Mouse (Mus musculus) stomach, embryonic 15.5 days (tissue): ENCODE results near the gene Smtnl1. TPM values are rescaled to one million over a fixed set of nuclear protein-coding genes. Genes with fewer than 3 reads are reported as not detected.
"Not testable (repeated sequence)": the region's sequence is repeated elsewhere in the genome, so short reads cannot be mapped to it uniquely, and the experiment has no call there.

Experiments
- ATAC-seq: fragments of 200-750 bp; cut with Nextera tagmentation; 2 replicates; pipeline ENCODE4 v1.8.0; 2017; ENCODE audit warnings: low read depth, moderate number of reproducible peaks, moderate TSS enrichment; ENCODE audit not compliant: insufficient read depth, low FRiP score
- H3K27ac ChIP-seq: fragments of 300-500 bp; sonication (generic); 2 replicates; pipeline ENCODE4 v1.5.1; 2015; ENCODE audit warnings: mild to moderate bottlenecking, inconsistent platforms
- H3K27me3 ChIP-seq: fragments of 300-500 bp; sonication (generic); replicated peaks from 2 replicates; pipeline ENCODE4 v1.6.1; 2015; ENCODE audit warnings: inconsistent platforms
- H3K36me3 ChIP-seq: fragments of 300-500 bp; sonication (generic); 2 replicates; pipeline ENCODE4 v1.6.1; 2015; ENCODE audit warnings: inconsistent platforms
- H3K4me1 ChIP-seq: fragments of 300-500 bp; sonication (generic); 2 replicates; pipeline ENCODE4 v1.6.1; 2015; ENCODE audit warnings: inconsistent platforms
- H3K4me2 ChIP-seq: fragments of 300-500 bp; sonication (generic); 2 replicates; pipeline ENCODE4 v1.6.1; 2015; ENCODE audit warnings: mild to moderate bottlenecking, inconsistent platforms
- H3K4me3 ChIP-seq: fragments of 300-500 bp; sonication (generic); replicated peaks from 2 replicates; pipeline ENCODE4 v1.5.1; 2015; ENCODE audit warnings: inconsistent platforms
- H3K9ac ChIP-seq: fragments of 300-500 bp; sonication (generic); 2 replicates; pipeline ENCODE4 v1.6.1; 2015; ENCODE audit warnings: inconsistent platforms
- H3K9me3 ChIP-seq: fragments of 300-500 bp; sonication (generic); 2 replicates; pipeline ENCODE4 v1.6.1; 2016; ENCODE audit warnings: inconsistent platforms
- WGBS: fragments of 180-500 bp; shearing (Covaris S2); methylation state at CpG from one replicate; pipeline ENCODE4 v1.1.7; 2015; 5-methylcytosine and 5-hydroxymethylcytosine counted together
- polyA plus RNA-seq: library from polyadenylated mRNA; unstranded; fragments of >200 nt; fragmentation: Nextera tagmentation; extraction: Ambion mirVana; gene quantifications from 2 replicates; pipeline ENCODE4 v1.2.1, GENCODE M21; 2015

The Smtnl1 gene
- polyA plus RNA-seq, 1 experiment from 2014 or later: 0.08 TPM

DNA sequence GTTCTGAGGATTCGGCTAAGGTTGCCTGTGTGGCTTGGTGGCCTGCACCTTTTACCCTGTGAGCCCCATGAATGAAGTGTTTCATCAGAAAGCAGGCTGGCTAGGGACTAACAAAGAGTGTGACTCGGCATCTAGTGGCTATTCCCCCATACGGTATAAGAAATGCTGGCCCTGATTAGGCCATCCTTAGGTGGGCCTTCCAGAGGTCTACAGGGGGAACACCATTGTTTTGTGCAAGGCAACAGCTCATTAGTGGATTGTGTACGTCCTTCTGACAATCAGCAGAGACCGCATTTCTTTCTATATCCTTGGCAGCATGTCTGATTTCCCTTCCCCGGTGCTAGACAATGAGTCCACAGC lies 11.9 kb downstream of the Smtnl1 start:
- Histone ChIP-seq H3K9ac (no peak overlapping the region), H3K4me3 (no peak overlapping the region), H3K27me3 (no peaks in the 10 kb centered on the region), H3K4me2 (0 out of 2 replicates have a peak overlapping the region, but pooled peaks have one; percentile 52), H3K36me3 (no peaks in the 10 kb centered on the region), H3K4me1 (peaks cover 8% of the 10 kb centered on the region), H3K9me3 (no peaks in the 10 kb centered on the region), H3K27ac (no peak overlapping the region)
- WGBS: 83% methylated on average over 6 of the region's 6 CpGs
- ATAC-seq: no peak

DNA sequence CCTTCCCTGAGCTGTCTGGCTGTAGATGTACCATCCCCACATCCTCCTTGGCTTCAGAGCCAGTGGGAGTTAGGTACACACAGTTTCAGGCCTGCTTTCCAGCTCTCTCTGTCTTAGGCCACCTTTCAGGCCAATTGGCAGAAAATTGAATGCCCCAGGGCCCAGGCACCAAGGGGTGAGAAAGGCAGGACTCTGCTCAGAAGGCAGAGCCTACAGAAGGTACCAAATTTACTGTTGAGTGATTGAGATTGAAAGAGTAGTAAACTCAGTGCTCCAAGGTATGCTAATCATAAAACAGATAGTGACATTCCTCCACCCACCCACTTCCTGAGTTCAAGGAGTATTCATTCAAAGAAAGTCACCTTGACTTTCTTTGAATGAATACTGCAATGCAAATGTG lies 13.1 kb downstream of the Smtnl1 start:
- no peak for ATAC-seq

DNA sequence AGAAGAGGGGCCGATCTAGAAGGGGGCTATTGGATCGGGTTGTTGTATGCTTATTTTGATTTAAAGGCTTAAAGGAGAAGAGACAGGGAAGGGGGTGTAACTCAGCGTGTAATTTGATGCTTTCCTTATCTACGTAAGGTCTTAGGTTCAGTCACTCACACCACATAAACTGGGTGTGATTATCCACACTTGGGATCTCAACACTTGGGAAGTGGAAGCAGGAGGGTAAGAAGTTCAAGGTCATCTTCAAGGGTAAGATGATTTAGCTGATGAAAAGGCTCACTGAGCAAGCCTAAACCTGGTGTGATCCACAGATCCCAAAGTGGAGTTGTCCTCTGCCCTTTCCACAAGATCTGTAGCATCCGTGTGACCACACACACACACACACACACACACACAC lies 15.9 kb downstream of the Smtnl1 start:
- Histone ChIP-seq H3K36me3 (no peaks in the 10 kb centered on the region), H3K9ac (no peak overlapping the region), H3K9me3 (no peaks in the 10 kb centered on the region), H3K27me3 (no peaks in the 10 kb centered on the region), H3K4me1 (peaks cover 6% of the 10 kb centered on the region), H3K4me3 (no peak overlapping the region), H3K4me2 (no peak overlapping the region), H3K27ac (no peak overlapping the region)
- 54% methylated on average over 5 of the region's 5 CpGs for WGBS
- ATAC-seq: no peak

More for the DNA sequence above, 13.1 kb downstream of the Smtnl1 start:
- H3K4me1 ChIP-seq: peaks cover 8% of the 10 kb centered on the region
- no peaks in the 10 kb centered on the region for H3K9me3 ChIP-seq
- H3K36me3 ChIP-seq: no peaks in the 10 kb centered on the region
- H3K4me3 ChIP-seq: no peak overlapping the region
- H3K27me3 ChIP-seq: no peaks in the 10 kb centered on the region
- no peak overlapping the region for H3K4me2 ChIP-seq
- H3K9ac ChIP-seq: no peak overlapping the region
- H3K27ac ChIP-seq: no peak overlapping the region

DNA sequence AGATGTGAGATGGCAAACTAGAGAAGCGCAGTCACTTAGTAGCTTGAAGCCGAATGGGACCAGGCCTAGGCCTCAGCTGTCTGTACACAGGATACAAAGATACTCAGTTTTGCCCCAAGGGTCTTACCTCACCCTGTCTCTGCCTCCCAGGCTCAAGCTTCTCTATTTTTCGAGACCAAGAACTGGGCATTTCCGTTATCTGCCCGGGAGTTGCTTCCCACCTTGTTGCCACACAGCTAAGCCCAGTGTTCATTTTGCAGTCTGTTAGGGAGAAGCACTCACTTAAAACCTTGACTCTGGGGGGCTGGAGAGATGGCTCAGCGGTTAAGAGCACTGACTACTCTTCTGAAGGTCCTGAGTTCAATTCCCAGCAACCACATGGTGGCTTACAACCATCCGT lies 18.5 kb downstream of the Smtnl1 start:
- Histone ChIP-seq H3K4me1 (no peaks in the 10 kb centered on the region), H3K27me3 (no peaks in the 10 kb centered on the region), H3K27ac (no peak overlapping the region), H3K9ac (no peak overlapping the region), H3K4me3 (no peak overlapping the region), H3K36me3 (no peaks in the 10 kb centered on the region), H3K4me2 (no peak overlapping the region), H3K9me3 (no peaks in the 10 kb centered on the region)
- 90% methylated on average over 7 of the region's 7 CpGs for WGBS
- no peak for ATAC-seq

DNA sequence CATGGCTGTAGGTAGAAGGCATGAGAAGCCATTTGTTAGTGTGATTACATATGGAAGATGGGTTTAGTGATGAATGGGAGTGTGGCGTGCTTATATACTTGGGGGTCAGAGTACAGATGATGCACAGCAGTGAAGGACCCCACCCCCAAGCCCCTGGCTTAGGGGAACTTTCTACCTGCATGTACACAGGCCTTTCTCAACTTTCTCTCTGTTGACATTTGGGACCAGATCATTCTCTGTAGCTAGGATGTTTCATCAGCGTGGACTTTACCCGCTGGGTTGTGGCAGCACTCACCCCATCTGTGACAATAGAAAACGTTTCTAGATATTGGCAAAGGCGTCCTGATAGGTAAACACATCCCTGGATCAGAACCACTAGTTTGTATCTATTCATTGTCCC lies 21.2 kb downstream of the Smtnl1 start:
- H3K4me3 ChIP-seq, H3K9ac ChIP-seq, H3K9me3 ChIP-seq, H3K27me3 ChIP-seq, ATAC-seq, H3K27ac ChIP-seq, H3K36me3 ChIP-seq, H3K4me2 ChIP-seq, H3K4me1 ChIP-seq: not testable (repeated sequence)
- WGBS: 77% methylated on average over 5 of the region's 5 CpGs

DNA sequence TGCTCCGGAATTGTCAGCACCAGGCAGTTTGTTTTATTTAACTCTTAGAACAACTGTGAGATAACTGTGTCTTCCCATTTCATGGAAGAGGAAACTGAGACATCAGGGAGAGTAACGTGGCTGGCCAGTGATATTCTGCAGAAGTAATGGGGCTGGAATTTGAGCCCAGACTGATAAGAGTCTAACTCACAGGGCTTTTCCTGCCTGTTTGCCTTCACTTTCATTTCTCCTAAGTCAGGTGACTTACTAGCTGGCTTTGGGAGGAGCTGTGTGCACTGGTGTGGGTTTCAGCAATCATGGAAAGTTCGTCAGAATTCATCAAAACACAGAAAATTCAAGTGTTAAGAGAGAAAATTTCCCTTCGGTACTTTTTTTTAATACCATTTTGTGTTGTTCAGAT lies 22.1 kb downstream of the Smtnl1 start:
- Histone ChIP-seq H3K27ac (no peak overlapping the region), H3K4me3 (no peak overlapping the region), H3K4me2 (no peak overlapping the region), H3K36me3 (no peaks in the 10 kb centered on the region), H3K4me1 (no peaks in the 10 kb centered on the region), H3K9me3 (no peaks in the 10 kb centered on the region), H3K9ac (no peak overlapping the region), H3K27me3 (no peaks in the 10 kb centered on the region)
- 62% methylated on average over 4 of the region's 4 CpGs for WGBS
- no peak for ATAC-seq

DNA sequence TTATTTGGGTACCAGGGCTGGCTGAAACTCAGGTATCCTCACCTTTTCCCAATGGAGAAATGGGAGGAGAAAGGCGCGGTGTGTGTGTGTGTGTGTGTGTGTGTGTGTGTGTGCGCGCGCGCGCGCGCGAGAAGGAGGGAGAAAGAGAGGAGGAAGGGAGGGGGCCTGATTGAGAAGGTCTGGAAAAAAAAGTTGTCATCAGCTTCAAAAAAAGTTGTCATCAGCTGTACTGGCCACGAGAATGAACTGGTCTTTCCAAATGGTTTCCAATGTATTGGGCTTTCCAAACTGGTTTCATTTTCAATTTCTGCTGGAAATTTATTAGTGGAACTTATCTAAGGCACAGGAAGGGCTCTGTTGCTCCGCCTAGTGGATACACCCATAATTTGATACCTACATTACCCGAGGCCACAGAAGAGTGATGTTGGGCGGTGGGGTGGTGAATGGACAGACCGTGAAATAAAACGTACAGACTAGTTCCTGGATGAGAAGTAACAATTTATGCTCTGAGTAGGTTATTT lies 23.4 kb downstream of the Smtnl1 start:
- no peaks in the 10 kb centered on the region for H3K9me3 ChIP-seq
- peak overlapping the region; percentile 57 for H3K4me3 ChIP-seq
- 0 out of 2 replicates have a peak overlapping the region, but pooled peaks have one; percentile 17 for H3K9ac ChIP-seq
- under 1% methylated on average over 16 of the region's 16 CpGs for WGBS
- no peaks in the 10 kb centered on the region for H3K4me1 ChIP-seq
- H3K36me3 ChIP-seq: no peaks in the 10 kb centered on the region
- H3K4me2 ChIP-seq: peak overlapping the region; percentile 84
- no peaks in the 10 kb centered on the region for H3K27me3 ChIP-seq
- H3K27ac ChIP-seq: peak overlapping the region; percentile 63
- ATAC-seq: peak; percentile 68; the same call in 1 of the 2 replicates

DNA sequence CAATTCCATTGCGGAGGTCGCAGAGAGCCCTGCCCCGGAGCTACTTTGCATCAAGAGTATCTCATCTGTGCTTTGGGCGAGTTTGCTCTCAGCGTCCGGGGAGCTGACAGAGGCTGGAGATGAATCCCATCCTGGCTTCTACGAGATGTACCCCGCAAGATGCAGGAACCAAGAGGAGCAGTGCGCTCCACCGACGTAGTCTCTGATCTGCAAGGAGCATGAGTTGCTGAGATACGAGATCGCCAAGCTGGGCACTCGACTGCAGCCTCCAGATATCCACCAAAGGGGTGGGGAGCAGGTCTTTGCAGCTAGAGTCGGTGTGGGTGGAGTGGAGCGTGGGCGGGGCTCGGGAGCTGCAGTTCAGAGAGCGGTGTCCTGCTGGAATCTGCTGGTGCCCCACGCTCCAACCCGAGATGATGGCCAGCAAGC lies 23.9 kb downstream of the Smtnl1 start, which contains the start of gene Ube2l6:
Gene Ube2l6, plus strand, starts transcription at position 336 of the 429 bp plus-strand sequence.
- no peaks in the 10 kb centered on the region for H3K27me3 ChIP-seq
- H3K4me3 ChIP-seq: peak within 1 kb of the TSS; percentile 57
- no peaks in the 10 kb centered on the region for H3K36me3 ChIP-seq
- H3K4me2 ChIP-seq: peak within 1 kb of the TSS; percentile 84
- under 1% methylated on average over 21 of the region's 21 CpGs for WGBS
- H3K4me1 ChIP-seq: no peaks in the 10 kb centered on the region
- peak; percentile 90 for ATAC-seq
- peak within 1 kb of the TSS; percentile 26; the same call in 1 of the 2 replicates for H3K9ac ChIP-seq
- H3K9me3 ChIP-seq: no peaks in the 10 kb centered on the region
- H3K27ac ChIP-seq: peak within 1 kb of the TSS; percentile 63

DNA sequence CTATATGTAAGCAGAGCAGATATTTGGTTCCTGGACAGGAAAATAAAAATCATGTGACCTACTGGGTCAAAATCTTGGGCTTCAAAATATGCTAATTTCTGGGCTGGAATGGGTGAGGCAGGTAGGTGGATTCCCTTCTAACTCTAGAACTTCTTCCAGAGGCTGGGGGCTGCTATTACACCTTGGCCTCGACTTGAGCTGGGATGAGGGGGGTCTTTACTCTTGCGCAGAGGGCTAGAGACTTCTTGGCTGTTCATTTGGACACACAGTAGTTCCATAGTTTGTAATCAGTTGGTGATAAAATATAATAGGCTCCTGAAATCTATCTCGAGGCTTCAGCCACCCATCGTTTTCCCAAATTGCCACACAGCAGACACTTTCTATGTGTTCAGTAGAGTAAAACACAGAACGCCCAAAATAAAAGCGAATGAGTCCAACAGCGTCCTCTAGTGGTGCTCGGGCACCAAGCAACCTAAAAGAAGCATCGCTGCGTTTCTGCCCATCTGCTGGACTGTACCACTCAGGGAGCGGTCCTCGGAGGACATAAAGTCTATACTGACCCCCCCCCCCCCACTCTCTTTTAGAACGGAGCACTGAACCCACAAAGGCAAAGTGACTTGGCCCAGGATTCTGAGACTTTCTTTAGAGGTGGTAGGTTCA lies 24.5 kb downstream of the Smtnl1 start:
- ATAC-seq: 0 out of 2 replicates have a peak, but pooled peaks have one; percentile 15
- Histone ChIP-seq H3K27me3 (no peaks in the 10 kb centered on the region), H3K27ac (peak overlapping the region; percentile 63), H3K4me2 (peak overlapping the region; percentile 84), H3K9ac (0 out of 2 replicates have a peak overlapping the region, but pooled peaks have one; percentile 26), H3K36me3 (no peaks in the 10 kb centered on the region), H3K4me1 (no peaks in the 10 kb centered on the region), H3K9me3 (no peaks in the 10 kb centered on the region), H3K4me3 (peak overlapping the region; percentile 57)
- WGBS: 11% methylated on average over 13 of the region's 13 CpGs

DNA sequence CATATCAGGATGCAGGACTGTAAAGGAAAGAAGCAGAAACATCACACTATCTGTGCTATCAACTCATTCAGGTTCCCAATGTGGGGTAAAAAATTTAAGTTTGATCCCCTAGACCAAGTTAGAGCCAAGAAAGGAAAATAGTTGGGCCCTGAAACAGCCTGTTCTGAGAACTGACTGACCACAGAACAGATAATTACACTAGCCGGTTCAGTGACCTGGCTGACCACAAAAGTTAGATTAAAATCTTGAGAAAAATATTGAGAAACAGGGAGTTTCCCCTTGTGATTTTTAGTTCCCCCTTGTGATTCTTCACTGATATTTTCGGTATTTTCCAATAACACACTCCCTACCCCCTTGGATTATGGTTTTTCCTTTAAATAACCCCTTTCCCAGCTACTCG lies 28.6 kb downstream of the Smtnl1 start:
- no peak overlapping the region for H3K4me2 ChIP-seq
- no peak overlapping the region for H3K9ac ChIP-seq
- no peaks in the 10 kb centered on the region for H3K4me1 ChIP-seq
- H3K36me3 ChIP-seq: no peaks in the 10 kb centered on the region
- no peaks in the 10 kb centered on the region for H3K9me3 ChIP-seq
- 70% methylated on average over 3 of the region's 3 CpGs for WGBS
- no peak for ATAC-seq
- no peak overlapping the region for H3K27ac ChIP-seq
- no peaks in the 10 kb centered on the region for H3K27me3 ChIP-seq
- H3K4me3 ChIP-seq: no peak overlapping the region

DNA sequence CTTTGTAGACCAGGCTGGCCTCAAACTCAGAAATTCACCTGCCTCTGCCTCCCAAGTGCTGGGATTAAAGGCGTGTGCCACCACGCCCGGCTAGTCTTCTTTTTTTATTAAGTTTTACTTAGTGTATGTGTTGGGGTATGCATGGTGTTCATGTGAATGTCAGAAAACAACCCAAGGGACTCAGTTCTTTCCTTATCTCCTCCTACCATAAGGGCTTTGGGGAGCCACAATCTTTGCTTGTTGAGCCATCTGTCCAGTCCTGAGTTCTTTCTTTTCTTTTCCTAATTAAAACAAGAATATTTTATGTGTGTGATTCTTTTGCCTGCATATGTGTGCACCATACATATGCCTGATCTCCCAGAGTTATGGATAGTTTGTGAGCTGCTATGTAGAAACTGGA lies 29.3 kb downstream of the Smtnl1 start:
- Histone ChIP-seq H3K4me2 (no peak overlapping the region), H3K9me3 (no peaks in the 10 kb centered on the region), H3K27me3 (no peaks in the 10 kb centered on the region), H3K9ac (no peak overlapping the region), H3K4me1 (no peaks in the 10 kb centered on the region), H3K27ac (no peak overlapping the region), H3K4me3 (no peak overlapping the region), H3K36me3 (no peaks in the 10 kb centered on the region)
- no peak for ATAC-seq
- 83% methylated on average over 3 of the region's 3 CpGs for WGBS

DNA sequence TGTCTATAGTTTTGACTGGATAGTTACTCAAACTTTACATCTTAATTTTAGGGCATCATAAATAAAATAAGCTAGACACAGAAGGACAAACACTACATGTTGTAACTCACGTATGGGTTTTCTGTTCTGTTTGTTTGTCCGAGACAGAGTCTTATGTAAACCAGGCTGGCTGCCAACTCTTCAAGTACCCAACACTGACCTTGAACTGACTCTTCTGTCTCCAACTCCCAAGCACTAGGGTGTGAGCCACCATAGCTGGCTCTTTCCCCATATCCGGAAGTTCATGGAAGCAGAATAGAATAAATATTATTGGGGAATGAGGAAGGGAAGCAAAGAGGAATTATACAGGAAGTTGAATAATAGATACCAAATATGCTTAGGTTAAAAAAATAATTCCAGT lies 29.9 kb downstream of the Smtnl1 start:
- Histone ChIP-seq H3K27ac (no peak overlapping the region), H3K9me3 (no peaks in the 10 kb centered on the region), H3K4me1 (no peaks in the 10 kb centered on the region), H3K27me3 (no peaks in the 10 kb centered on the region), H3K4me2 (no peak overlapping the region), H3K4me3 (no peak overlapping the region), H3K9ac (no peak overlapping the region), H3K36me3 (no peaks in the 10 kb centered on the region)
- WGBS: 54% methylated on average over 3 of the region's 3 CpGs
- no peak for ATAC-seq
